Mouse (Mus musculus) liver, postnatal 0 days (tissue): Measurements from ENCODE around the gene Zfp688. TPM values are rescaled to one million over a fixed set of nuclear protein-coding genes. Genes with fewer than 3 reads are reported as not detected.
A peak's percentile ranks its signal among the peaks of the same experiment; 100 is the strongest.

ENCODE experiments used
- ATAC-seq: fragments of 200-750 bp; cut with Nextera tagmentation; 2 replicates; pipeline ENCODE4 v1.8.0; 2017; ENCODE audit warnings: mild to moderate bottlenecking, moderate library complexity
- DNase-seq: peaks from one replicate; pipeline ENCODE4 v3.0.0-alpha.2; 2016
- H3K27ac ChIP-seq: fragments of 300-500 bp; sonication (generic); 2 replicates; pipeline ENCODE4 v1.5.1; 2014; ENCODE audit warnings: antibody characterized with exemption, moderate library complexity, mild to moderate bottlenecking, low read depth
- H3K27me3 ChIP-seq: fragments of 300-500 bp; sonication (generic); 2 replicates; pipeline ENCODE4 v1.6.1; 2014; ENCODE audit warnings: low read length, control low read depth, mixed read lengths; ENCODE audit not compliant: insufficient read depth
- H3K36me3 ChIP-seq: fragments of 300-500 bp; sonication (generic); replicated peaks from 2 replicates; pipeline ENCODE4 v1.6.1; 2014; ENCODE audit warnings: mild to moderate bottlenecking, control low read depth, low read length, moderate library complexity, mixed read lengths; ENCODE audit not compliant: insufficient read depth
- H3K4me1 ChIP-seq: fragments of 300-500 bp; sonication (generic); 2 replicates; pipeline ENCODE4 v1.6.1; 2014; ENCODE audit warnings: antibody characterized with exemption, mild to moderate bottlenecking, control low read depth; ENCODE audit not compliant: insufficient read depth
- H3K4me2 ChIP-seq: fragments of 300-500 bp; sonication (generic); 2 replicates; pipeline ENCODE4 v1.6.1; 2014; ENCODE audit warnings: low read depth, mild to moderate bottlenecking, low read length, moderate library complexity, mixed read lengths
- H3K4me3 ChIP-seq: fragments of 300-500 bp; sonication (generic); 2 replicates; pipeline ENCODE4 v1.5.1; 2014; ENCODE audit warnings: low read depth, low read length
- H3K9ac ChIP-seq: fragments of 300-500 bp; sonication (generic); replicated peaks from 2 replicates; pipeline ENCODE4 v1.6.1; 2014; ENCODE audit warnings: mild to moderate bottlenecking, moderate library complexity
- H3K9me3 ChIP-seq: fragments of 300-500 bp; sonication (generic); 2 replicates; pipeline ENCODE4 v1.6.1; 2016; ENCODE audit warnings: mild to moderate bottlenecking, control low read depth, low read length, mixed read lengths
- CTCF ChIP-seq: sonication (generic); IDR thresholded peaks from 2 replicates; pipeline ENCODE4 v1.5.1; 2016; ENCODE audit warnings: antibody characterized with exemption, low read depth
- EP300 ChIP-seq: IDR thresholded peaks from 2 replicates; pipeline ENCODE4 v1.6.1; 2016; ENCODE audit warnings: antibody characterized with exemption, low read depth, mild to moderate bottlenecking
- WGBS: fragments of 180-500 bp; shearing (Covaris S2); extraction: QIAGEN DNeasy Blood & Tissue Kit; methylation state at CpG from one replicate; pipeline ENCODE4 v1.1.7; 2014; ENCODE audit not compliant: insufficient replicate concordance; 5-methylcytosine and 5-hydroxymethylcytosine counted together
- polyA plus RNA-seq: library from polyadenylated mRNA; unstranded; fragments of >200 nt; fragmentation: Nextera tagmentation; extraction: Ambion mirVana; gene quantifications from 2 replicates; pipeline ENCODE4 v1.2.1, GENCODE M21; 2015

The Zfp688 gene
- 8.7 and 10.1 TPM in 2 replicates for polyA plus RNA-seq

GRCm38 (mm10) chr7:127421388-127422191, at the start of gene Zfp688:
Gene Zfp688 (minus strand): TSS chr7:127422068.
- TF ChIP-seq EP300 (no peak), CTCF (peak; percentile 42)
- 2% methylated on average over 48 of the region's 48 CpGs for WGBS
- Histone ChIP-seq H3K27ac (peak within 1 kb of the TSS; percentile 77), H3K9me3 (no peaks in the 10 kb centered on the region), H3K4me1 (peaks cover 15% of the 10 kb centered on the region), H3K9ac (peak within 1 kb of the TSS; percentile 87), H3K4me3 (peak within 1 kb of the TSS; percentile 96), H3K4me2 (peak within 1 kb of the TSS; percentile 99), H3K36me3 (peaks cover 6% of the 10 kb centered on the region; the same call in 1 of the 2 replicates), H3K27me3 (no peaks in the 10 kb centered on the region)
- ATAC-seq, result peak; percentile 98
- peak; percentile 98 for DNase-seq

DNA sequence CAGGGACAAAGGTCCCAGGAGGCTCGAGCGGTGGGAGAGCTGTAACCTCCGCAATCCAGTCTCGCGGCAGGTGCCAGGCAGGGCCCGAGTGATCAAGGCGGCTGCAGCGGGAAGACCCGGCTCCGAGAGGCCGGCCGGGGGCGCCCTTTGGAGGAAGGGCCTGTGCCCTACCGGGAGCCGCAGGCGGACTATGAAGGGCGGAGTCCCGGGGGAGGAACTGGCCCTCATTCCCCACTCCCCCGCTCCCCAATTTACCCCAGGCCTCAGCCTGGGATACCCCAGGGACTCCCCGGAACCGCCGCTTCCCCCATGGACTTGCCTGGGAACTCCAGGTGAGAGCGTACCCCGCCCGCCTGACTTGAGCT, 49.8 kb upstream of the Zfp688 start:
- Histone ChIP-seq H3K9ac (peak overlapping the region; percentile 92), H3K27ac (peak overlapping the region; percentile 100), H3K4me1 (peaks cover 14% of the 10 kb centered on the region), H3K4me3 (peak overlapping the region; percentile 71), H3K36me3 (peaks cover 51% of the 10 kb centered on the region), H3K4me2 (peak overlapping the region; percentile 96), H3K27me3 (no peaks in the 10 kb centered on the region), H3K9me3 (no peaks in the 10 kb centered on the region)
- DNase-seq (no peak), ATAC-seq (peak; percentile 29)
- under 1% methylated on average over 25 of the region's 25 CpGs for WGBS
- no peak for TF ChIP-seq EP300
- TF ChIP-seq CTCF, result peak; percentile 42

DNA sequence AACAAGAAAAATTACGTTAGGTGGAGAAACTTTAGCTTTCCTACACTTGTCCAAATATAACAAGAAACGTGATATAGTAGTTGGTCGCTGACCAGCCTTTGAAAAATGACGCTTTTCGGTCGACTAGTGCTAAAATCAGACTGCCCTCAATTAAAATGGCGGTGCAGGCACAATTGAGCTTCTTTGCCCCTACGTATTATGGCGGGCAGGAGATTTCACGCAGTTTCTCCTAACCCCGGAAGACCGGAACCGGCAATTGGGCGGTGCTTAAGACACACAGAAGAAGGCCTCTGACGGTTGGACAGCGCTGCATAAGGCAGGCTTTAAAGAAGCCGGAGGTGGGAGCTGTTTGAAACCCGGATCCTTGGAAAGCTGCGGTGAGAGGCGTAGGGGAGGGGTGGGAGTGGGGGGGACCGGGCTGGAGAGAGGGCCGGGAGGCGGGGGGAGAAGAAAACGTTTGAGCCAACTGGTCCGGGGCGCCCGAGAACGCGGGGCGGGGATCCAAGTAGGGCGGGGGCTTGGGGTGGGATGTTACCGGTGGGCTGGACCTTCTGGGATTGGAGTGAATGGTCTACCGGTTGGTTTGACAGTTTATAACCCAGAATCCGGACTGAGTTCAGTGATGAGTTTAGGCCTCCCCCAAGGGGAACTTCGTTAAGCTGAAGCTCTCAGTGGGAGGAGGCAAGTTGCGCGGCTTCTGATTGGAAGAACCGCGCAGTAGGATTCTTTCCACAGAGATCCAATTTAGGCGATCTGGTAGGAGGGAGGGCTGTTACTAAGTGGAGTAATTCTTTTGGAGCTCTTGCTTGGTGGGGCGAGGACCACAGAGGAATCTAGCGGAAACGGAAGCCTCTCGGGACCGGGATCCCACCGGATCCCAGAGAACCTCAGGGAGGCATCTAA, 49.1 kb upstream of the Zfp688 start:
- WGBS, result under 1% methylated on average over 46 of the region's 46 CpGs
- peak overlapping the region; percentile 92 for H3K9ac ChIP-seq
- no peaks in the 10 kb centered on the region for H3K27me3 ChIP-seq
- DNase-seq (peak; percentile 92), ATAC-seq (peak; percentile 89)
- peak overlapping the region; percentile 71 for H3K4me3 ChIP-seq
- H3K27ac ChIP-seq, result peak overlapping the region; percentile 100
- TF ChIP-seq CTCF, result no peak
- TF ChIP-seq EP300, result peak; percentile 36
- H3K9me3 ChIP-seq, result no peaks in the 10 kb centered on the region
- H3K36me3 ChIP-seq, result peaks cover 46% of the 10 kb centered on the region
- H3K4me2 ChIP-seq, result peak overlapping the region; percentile 96
- H3K4me1 ChIP-seq, result peaks cover 11% of the 10 kb centered on the region

DNA sequence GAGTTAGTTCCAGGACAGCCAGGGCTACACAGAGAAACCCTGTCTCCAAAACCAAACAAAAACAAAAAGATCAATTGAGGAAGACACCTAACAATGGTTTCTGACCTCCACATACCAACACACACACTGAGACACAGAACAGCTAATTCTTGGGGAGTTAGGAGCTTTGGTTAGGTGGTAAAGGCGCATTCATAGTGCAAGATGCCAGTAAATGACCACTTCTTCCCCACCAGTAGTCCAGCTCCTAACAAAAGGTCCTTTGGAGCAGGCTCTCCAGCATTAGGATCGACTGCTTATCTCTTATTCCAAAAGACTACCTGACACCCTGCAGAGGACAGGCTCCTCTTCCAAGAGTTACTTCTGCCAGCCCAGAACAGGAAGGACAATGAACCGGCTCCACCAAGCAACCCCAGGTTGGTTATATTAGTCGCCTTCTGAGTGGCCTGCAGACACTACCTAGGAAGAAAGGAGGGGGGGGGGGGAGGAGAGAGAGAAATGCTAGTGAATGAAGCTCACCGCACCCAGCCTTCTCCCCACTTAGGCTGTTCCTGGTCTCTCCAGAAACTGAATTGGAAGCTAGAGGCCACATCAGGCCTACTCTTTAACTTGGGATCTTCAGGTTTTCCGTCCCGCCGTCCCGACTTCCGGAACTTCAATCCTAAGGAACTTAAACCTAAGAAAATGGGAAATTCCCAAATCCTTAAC, 48.3 kb upstream of the Zfp688 start:
- TF ChIP-seq EP300 (no peak), CTCF (no peak)
- peaks cover 37% of the 10 kb centered on the region for H3K36me3 ChIP-seq
- H3K4me2 ChIP-seq, result peak overlapping the region; percentile 96
- ATAC-seq (no peak), DNase-seq (peak; percentile 52)
- no peaks in the 10 kb centered on the region for H3K27me3 ChIP-seq
- peaks cover 11% of the 10 kb centered on the region for H3K4me1 ChIP-seq
- peak overlapping the region; percentile 100 for H3K27ac ChIP-seq
- peak overlapping the region; percentile 92 for H3K9ac ChIP-seq
- no peaks in the 10 kb centered on the region for H3K9me3 ChIP-seq
- peak overlapping the region; percentile 71 for H3K4me3 ChIP-seq
- WGBS, result 11% methylated on average over 10 of the region's 10 CpGs

DNA sequence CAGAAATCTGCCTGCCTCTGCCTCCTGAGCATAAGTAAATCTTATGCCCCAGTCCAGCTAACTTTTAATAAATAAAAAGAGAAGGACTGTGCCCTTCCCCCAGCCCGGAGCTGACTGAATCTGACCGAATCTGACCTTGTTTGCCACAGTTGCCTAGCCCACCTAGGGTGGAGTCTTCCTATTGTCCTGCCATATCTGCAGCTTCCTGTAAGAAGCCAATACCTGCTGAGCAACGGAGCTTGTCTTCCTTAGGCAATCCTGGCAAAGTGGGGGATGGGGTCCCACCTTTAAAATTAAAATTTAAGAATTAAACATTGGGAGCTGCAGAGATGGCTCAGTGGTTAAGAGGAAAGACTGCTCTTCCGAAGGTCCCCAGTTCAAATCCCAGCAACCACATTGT, 44.7 kb upstream of the Zfp688 start:
- DNase-seq, result no peak
- WGBS, result 91% methylated on average over 4 of the region's 4 CpGs
- no peak overlapping the region for H3K9ac ChIP-seq
- H3K27ac ChIP-seq, result no peak overlapping the region
- TF ChIP-seq CTCF (no peak), EP300 (no peak)
- no peak overlapping the region for H3K4me3 ChIP-seq
- no peak for ATAC-seq
- no peaks in the 10 kb centered on the region for H3K9me3 ChIP-seq
- peaks cover 15% of the 10 kb centered on the region for H3K36me3 ChIP-seq
- no peak overlapping the region for H3K4me2 ChIP-seq
- H3K4me1 ChIP-seq, result peaks cover 2% of the 10 kb centered on the region
- H3K27me3 ChIP-seq, result no peaks in the 10 kb centered on the region
